Mouse (Mus musculus): ENCODE measurements around the gene Stard7. TPM values are rescaled to one million over a fixed set of nuclear protein-coding genes. Genes with fewer than 3 reads are reported as not detected.
"Not testable (repeated sequence)": the region's sequence is repeated elsewhere in the genome, so short reads cannot be mapped to it uniquely, and the experiment has no call there.

The Stard7 gene
- polyA plus RNA-seq, 1 experiment from 2014 or later = 101 TPM

GRCm38 (mm10) chr2:127270300-127271041, 453 bp downstream of the Stard7 start:
- H3K9ac ChIP-seq (ENCODE audit: low read depth, low read length) = peak overlapping the region; percentile 99
- peak overlapping the region; percentile 87 for H3K4me3 ChIP-seq (ENCODE audit: low read depth, low read length)
- no peaks in the 10 kb centered on the region for H3K9me3 ChIP-seq (replicated peaks; ENCODE audit: control insufficient read depth, low read length)
- peaks cover 11% of the 10 kb centered on the region for H3K4me1 ChIP-seq (ENCODE audit: control insufficient read depth, insufficient read depth, low read length)
- H3K4me2 ChIP-seq = peak overlapping the region; percentile 80
- no peaks in the 10 kb centered on the region for H3K27me3 ChIP-seq (ENCODE audit: control insufficient read depth, insufficient read depth, low read length)
- no peaks in the 10 kb centered on the region for H3K36me3 ChIP-seq (ENCODE audit: control insufficient read depth, insufficient read depth, low read length)
- ATAC-seq (replicated peaks; ENCODE audit: insufficient number of reproducible peaks, low FRiP score, low TSS enrichment) = peak; percentile 94
- H3K27ac ChIP-seq (ENCODE audit: low read depth, low read length) = peak overlapping the region; percentile 96
- under 1% methylated on average over 67 of the region's 75 CpGs for WGBS (ENCODE audit: insufficient replicate concordance)

- H3K27ac ChIP-seq (ENCODE audit: low read depth, low read length) = peak overlapping the region; percentile 96
- peak overlapping the region; percentile 87 for H3K4me3 ChIP-seq (ENCODE audit: low read depth, low read length)
- H3K36me3 ChIP-seq (ENCODE audit: control insufficient read depth, insufficient read depth, low read length) = no peaks in the 10 kb centered on the region
- H3K4me2 ChIP-seq = peak overlapping the region; percentile 80
- H3K27me3 ChIP-seq (ENCODE audit: control insufficient read depth, insufficient read depth, low read length) = no peaks in the 10 kb centered on the region
- no peak for ATAC-seq (replicated peaks; ENCODE audit: insufficient number of reproducible peaks, low FRiP score, low TSS enrichment)
- WGBS (ENCODE audit: insufficient replicate concordance) = 13% methylated on average over 8 of the region's 8 CpGs
- H3K9me3 ChIP-seq (replicated peaks; ENCODE audit: control insufficient read depth, low read length) = no peaks in the 10 kb centered on the region
- peak overlapping the region; percentile 99 for H3K9ac ChIP-seq (ENCODE audit: low read depth, low read length)
- peaks cover 11% of the 10 kb centered on the region for H3K4me1 ChIP-seq (ENCODE audit: control insufficient read depth, insufficient read depth, low read length)
Measured at GRCm38 (mm10) chr2:127271042-127271515, 1.1 kb downstream of the Stard7 start.

GRCm38 (mm10) chr2:127272049-127272448, 2.0 kb downstream of the Stard7 start:
- H3K4me3 ChIP-seq (ENCODE audit: low read depth, low read length); H3K36me3 ChIP-seq (ENCODE audit: control insufficient read depth, insufficient read depth, low read length); ATAC-seq (replicated peaks; ENCODE audit: insufficient number of reproducible peaks, low FRiP score, low TSS enrichment); H3K9me3 ChIP-seq (replicated peaks; ENCODE audit: control insufficient read depth, low read length); H3K4me2 ChIP-seq; H3K27ac ChIP-seq (ENCODE audit: low read depth, low read length); H3K27me3 ChIP-seq (ENCODE audit: control insufficient read depth, insufficient read depth, low read length); H3K9ac ChIP-seq (ENCODE audit: low read depth, low read length): not testable (repeated sequence)
- peaks cover 11% of the 10 kb centered on the region for H3K4me1 ChIP-seq (ENCODE audit: control insufficient read depth, insufficient read depth, low read length)
- WGBS (ENCODE audit: insufficient replicate concordance) = 85% methylated on average over 4 of the region's 4 CpGs

GRCm38 (mm10) chr2:127272806-127273205, 2.8 kb downstream of the Stard7 start:
- H3K9me3 ChIP-seq (replicated peaks; ENCODE audit: control insufficient read depth, low read length) = no peaks in the 10 kb centered on the region
- no peak overlapping the region for H3K9ac ChIP-seq (ENCODE audit: low read depth, low read length)
- ATAC-seq (replicated peaks; ENCODE audit: insufficient number of reproducible peaks, low FRiP score, low TSS enrichment) = no peak
- H3K4me3 ChIP-seq (ENCODE audit: low read depth, low read length) = no peak overlapping the region
- H3K27ac ChIP-seq (ENCODE audit: low read depth, low read length) = no peak overlapping the region
- no peaks in the 10 kb centered on the region for H3K36me3 ChIP-seq (ENCODE audit: control insufficient read depth, insufficient read depth, low read length)
- 97% methylated on average over 3 of the region's 3 CpGs for WGBS (ENCODE audit: insufficient replicate concordance)
- no peak overlapping the region for H3K4me2 ChIP-seq
- peaks cover 11% of the 10 kb centered on the region for H3K4me1 ChIP-seq (ENCODE audit: control insufficient read depth, insufficient read depth, low read length)
- no peaks in the 10 kb centered on the region for H3K27me3 ChIP-seq (ENCODE audit: control insufficient read depth, insufficient read depth, low read length)

- Histone ChIP-seq H3K4me2 (no peak overlapping the region), H3K4me1 (ENCODE audit: control insufficient read depth, insufficient read depth, low read length) (peaks cover 11% of the 10 kb centered on the region), H3K9me3 (replicated peaks; ENCODE audit: control insufficient read depth, low read length) (no peaks in the 10 kb centered on the region), H3K4me3 (ENCODE audit: low read depth, low read length) (no peak overlapping the region), H3K9ac (ENCODE audit: low read depth, low read length) (no peak overlapping the region), H3K27ac (ENCODE audit: low read depth, low read length) (no peak overlapping the region), H3K27me3 (ENCODE audit: control insufficient read depth, insufficient read depth, low read length) (no peaks in the 10 kb centered on the region), H3K36me3 (ENCODE audit: control insufficient read depth, insufficient read depth, low read length) (no peaks in the 10 kb centered on the region)
- no peak for ATAC-seq (replicated peaks; ENCODE audit: insufficient number of reproducible peaks, low FRiP score, low TSS enrichment)
- 81% methylated on average over 2 of the region's 2 CpGs for WGBS (ENCODE audit: insufficient replicate concordance)
Measured at GRCm38 (mm10) chr2:127274590-127274989, 4.6 kb downstream of the Stard7 start.

- Histone ChIP-seq H3K4me2 (no peak overlapping the region), H3K4me3 (ENCODE audit: low read depth, low read length) (no peak overlapping the region), H3K36me3 (ENCODE audit: control insufficient read depth, insufficient read depth, low read length) (no peaks in the 10 kb centered on the region), H3K4me1 (ENCODE audit: control insufficient read depth, insufficient read depth, low read length) (peaks cover 11% of the 10 kb centered on the region), H3K27me3 (ENCODE audit: control insufficient read depth, insufficient read depth, low read length) (no peaks in the 10 kb centered on the region), H3K9ac (ENCODE audit: low read depth, low read length) (no peak overlapping the region), H3K9me3 (replicated peaks; ENCODE audit: control insufficient read depth, low read length) (no peaks in the 10 kb centered on the region), H3K27ac (ENCODE audit: low read depth, low read length) (no peak overlapping the region)
- ATAC-seq (replicated peaks; ENCODE audit: insufficient number of reproducible peaks, low FRiP score, low TSS enrichment) = no peak
- WGBS (ENCODE audit: insufficient replicate concordance) = 75% methylated on average over 5 of the region's 5 CpGs
Measured at GRCm38 (mm10) chr2:127275551-127276320, 5.7 kb downstream of the Stard7 start.

- H3K27me3 ChIP-seq (ENCODE audit: control insufficient read depth, insufficient read depth, low read length) = no peaks in the 10 kb centered on the region
- H3K9ac ChIP-seq (ENCODE audit: low read depth, low read length) = no peak overlapping the region
- H3K27ac ChIP-seq (ENCODE audit: low read depth, low read length) = no peak overlapping the region
- no peaks in the 10 kb centered on the region for H3K9me3 ChIP-seq (replicated peaks; ENCODE audit: control insufficient read depth, low read length)
- H3K4me2 ChIP-seq = no peak overlapping the region
- peaks cover 8% of the 10 kb centered on the region for H3K4me1 ChIP-seq (ENCODE audit: control insufficient read depth, insufficient read depth, low read length)
- no peak overlapping the region for H3K4me3 ChIP-seq (ENCODE audit: low read depth, low read length)
- H3K36me3 ChIP-seq (ENCODE audit: control insufficient read depth, insufficient read depth, low read length) = no peaks in the 10 kb centered on the region
- ATAC-seq (replicated peaks; ENCODE audit: insufficient number of reproducible peaks, low FRiP score, low TSS enrichment) = no peak
Measured at GRCm38 (mm10) chr2:127278162-127278561, 8.1 kb downstream of the Stard7 start.

- Histone ChIP-seq H3K4me2 (no peak overlapping the region), H3K36me3 (ENCODE audit: control insufficient read depth, insufficient read depth, low read length) (peaks cover 28% of the 10 kb centered on the region), H3K27me3 (ENCODE audit: control insufficient read depth, insufficient read depth, low read length) (no peaks in the 10 kb centered on the region), H3K27ac (ENCODE audit: low read depth, low read length) (no peak overlapping the region), H3K9me3 (replicated peaks; ENCODE audit: control insufficient read depth, low read length) (no peaks in the 10 kb centered on the region), H3K4me1 (ENCODE audit: control insufficient read depth, insufficient read depth, low read length) (no peaks in the 10 kb centered on the region), H3K4me3 (ENCODE audit: low read depth, low read length) (no peak overlapping the region), H3K9ac (ENCODE audit: low read depth, low read length) (no peak overlapping the region)
- WGBS (ENCODE audit: insufficient replicate concordance) = 63% methylated on average over 4 of the region's 4 CpGs
- ATAC-seq (replicated peaks; ENCODE audit: insufficient number of reproducible peaks, low FRiP score, low TSS enrichment) = no peak
Measured at GRCm38 (mm10) chr2:127292250-127292649, 22.2 kb downstream of the Stard7 start.

Data from heart, embryonic 11.5 days (tissue).